Mouse (Mus musculus) forebrain, postnatal 0 days (tissue): ENCODE results near the gene Vps53. TPM values are rescaled to one million over a fixed set of nuclear protein-coding genes. Genes with fewer than 3 reads are reported as not detected.
A peak's percentile ranks its signal among the peaks of the same experiment; 100 is the strongest.

Experiments used
- ATAC-seq: fragments of 200-750 bp; cut with Nextera tagmentation; 2 replicates; pipeline ENCODE4 v1.8.0; 2017; ENCODE audit warnings: mild to moderate bottlenecking, moderate library complexity
- DNase-seq: peaks from one replicate; pipeline ENCODE4 v3.0.0-alpha.2; 2015
- H3K27ac ChIP-seq: fragments of 300-500 bp; sonication (generic); 2 replicates; pipeline ENCODE4 v1.5.1; 2014; ENCODE audit warnings: low read depth, mild to moderate bottlenecking, antibody characterized with exemption, low read length, moderate library complexity, mixed read lengths
- H3K27me3 ChIP-seq: fragments of 300-500 bp; sonication (generic); 2 replicates; pipeline ENCODE4 v1.6.1; 2014; ENCODE audit warnings: mild to moderate bottlenecking, low read length, mixed read lengths; ENCODE audit not compliant: insufficient read depth
- H3K36me3 ChIP-seq: fragments of 300-500 bp; sonication (generic); 2 replicates; pipeline ENCODE4 v1.6.1; 2014; ENCODE audit warnings: mild to moderate bottlenecking, moderate library complexity; ENCODE audit not compliant: insufficient read depth
- H3K4me1 ChIP-seq: fragments of 300-500 bp; sonication (generic); 2 replicates; pipeline ENCODE4 v1.6.1; 2014; ENCODE audit warnings: antibody characterized with exemption; ENCODE audit not compliant: insufficient read depth
- H3K4me2 ChIP-seq: fragments of 300-500 bp; sonication (generic); 2 replicates; pipeline ENCODE4 v1.6.1; 2014; ENCODE audit warnings: low read depth, mild to moderate bottlenecking, moderate library complexity
- H3K4me3 ChIP-seq: fragments of 300-500 bp; sonication (generic); 2 replicates; pipeline ENCODE4 v1.5.1; 2014; ENCODE audit warnings: low read depth, low read length, mixed read lengths
- H3K9ac ChIP-seq: fragments of 300-500 bp; sonication (generic); 2 replicates; pipeline ENCODE4 v1.6.1; 2014; ENCODE audit warnings: mild to moderate bottlenecking
- H3K9me3 ChIP-seq: fragments of 300-500 bp; sonication (generic); 2 replicates; pipeline ENCODE4 v1.6.1; 2016; ENCODE audit warnings: low read length
- CTCF ChIP-seq: sonication (generic); IDR thresholded peaks from 2 replicates; pipeline ENCODE4 v1.5.1; 2016; ENCODE audit warnings: antibody characterized with exemption, control low read depth, low read depth
- WGBS: fragments of 180-500 bp; shearing (Covaris S2); extraction: QIAGEN DNeasy Blood & Tissue Kit; methylation state at CpG from one replicate; pipeline ENCODE4 v1.1.7; 2014; 5-methylcytosine and 5-hydroxymethylcytosine counted together
- polyA plus RNA-seq: library from polyadenylated mRNA; unstranded; fragments of >200 nt; fragmentation: Nextera tagmentation; extraction: Ambion mirVana; gene quantifications from 2 replicates; pipeline ENCODE4 v1.2.1, GENCODE M21; 2015
- total RNA-seq: library from RNA; depleted of rRNA; stranded (reverse); fragments of >200 nt; gene quantifications from 2 replicates; pipeline ENCODE4 v1.2.3, GENCODE M21; 2014

The Vps53 gene
- total and polyA plus RNA-seq, 2 experiments from 2014 or later: 49.4 to 63.2 TPM

DNA sequence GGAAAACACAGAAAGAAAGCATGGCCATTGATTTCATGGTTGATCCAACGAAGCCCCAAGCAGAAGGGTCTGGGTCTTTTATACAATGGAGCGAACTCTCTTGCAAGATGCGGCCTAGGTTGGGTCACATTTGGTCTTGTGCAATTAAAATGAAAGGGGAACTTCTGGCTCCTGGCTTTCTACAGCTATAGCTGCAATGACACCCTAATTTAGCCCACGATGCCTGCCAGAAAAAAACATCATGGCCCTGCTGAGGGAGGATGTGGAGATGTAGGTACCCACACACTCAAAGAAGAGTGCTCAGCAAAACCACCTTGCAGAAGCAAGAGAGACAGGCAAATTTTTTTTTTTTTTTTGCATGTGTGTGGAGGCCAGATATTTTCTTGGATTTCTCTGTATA, 145.6 kb downstream of the Vps53 start:
- H3K9me3 ChIP-seq: no peaks in the 10 kb centered on the region
- H3K27ac ChIP-seq: no peak overlapping the region
- no peak for TF ChIP-seq CTCF
- no peaks in the 10 kb centered on the region for H3K4me1 ChIP-seq
- no peak for ATAC-seq
- no peak overlapping the region for H3K9ac ChIP-seq
- no peak for DNase-seq
- H3K27me3 ChIP-seq: no peaks in the 10 kb centered on the region; the same call in 1 of the 2 replicates
- H3K4me2 ChIP-seq: no peak overlapping the region
- no peaks in the 10 kb centered on the region for H3K36me3 ChIP-seq
- 79% methylated on average over 4 of the region's 4 CpGs for WGBS
- no peak overlapping the region for H3K4me3 ChIP-seq

DNA sequence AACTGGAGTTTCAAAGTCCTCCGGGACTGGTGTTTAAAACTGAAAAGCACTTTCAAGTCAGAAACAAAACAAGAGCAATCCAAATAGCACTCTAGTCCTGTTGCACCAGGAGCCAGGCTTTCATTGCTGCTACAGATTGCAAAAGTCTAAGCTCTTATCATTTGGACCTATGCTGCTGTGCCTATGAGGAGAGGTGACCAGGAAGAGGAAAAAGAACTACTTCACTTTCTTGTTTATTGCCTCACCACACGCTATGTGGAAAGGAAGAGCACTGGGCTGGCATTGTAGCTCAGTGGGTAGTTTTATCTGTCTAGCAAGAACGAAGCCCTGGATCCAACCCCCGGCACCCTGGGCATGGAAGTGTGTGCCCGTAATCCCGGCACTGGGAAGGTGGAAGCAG, 146.1 kb downstream of the Vps53 start:
- Histone ChIP-seq H3K4me1 (no peaks in the 10 kb centered on the region), H3K4me2 (no peak overlapping the region), H3K36me3 (no peaks in the 10 kb centered on the region), H3K27me3 (no peaks in the 10 kb centered on the region; the same call in 1 of the 2 replicates), H3K9me3 (no peaks in the 10 kb centered on the region), H3K4me3 (no peak overlapping the region), H3K9ac (no peak overlapping the region), H3K27ac (no peak overlapping the region)
- TF ChIP-seq CTCF: no peak
- no peak for DNase-seq
- no peak for ATAC-seq
- 85% methylated on average over 6 of the region's 6 CpGs for WGBS

DNA sequence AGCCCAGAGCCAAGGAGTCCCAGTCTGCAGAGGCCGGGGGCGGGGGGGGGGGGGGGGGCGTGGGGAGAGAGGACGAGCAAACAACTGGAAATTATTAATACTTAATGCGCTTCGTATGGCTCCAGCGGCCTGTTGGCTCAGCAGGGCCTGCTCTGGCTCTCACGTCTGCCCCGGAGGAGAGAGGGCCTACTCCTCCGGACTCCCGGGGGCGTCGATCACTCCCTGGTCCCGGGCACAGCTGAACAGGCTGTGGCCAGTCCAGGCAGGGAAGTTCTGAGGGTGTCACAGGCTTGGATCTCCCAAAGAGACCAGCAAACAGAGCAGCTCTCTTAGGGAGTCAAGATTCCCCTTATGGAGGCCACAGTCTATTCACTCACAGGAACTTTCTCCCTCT, 151.4 kb downstream of the Vps53 start:
- 3% methylated on average over 12 of the region's 14 CpGs for WGBS

DNA sequence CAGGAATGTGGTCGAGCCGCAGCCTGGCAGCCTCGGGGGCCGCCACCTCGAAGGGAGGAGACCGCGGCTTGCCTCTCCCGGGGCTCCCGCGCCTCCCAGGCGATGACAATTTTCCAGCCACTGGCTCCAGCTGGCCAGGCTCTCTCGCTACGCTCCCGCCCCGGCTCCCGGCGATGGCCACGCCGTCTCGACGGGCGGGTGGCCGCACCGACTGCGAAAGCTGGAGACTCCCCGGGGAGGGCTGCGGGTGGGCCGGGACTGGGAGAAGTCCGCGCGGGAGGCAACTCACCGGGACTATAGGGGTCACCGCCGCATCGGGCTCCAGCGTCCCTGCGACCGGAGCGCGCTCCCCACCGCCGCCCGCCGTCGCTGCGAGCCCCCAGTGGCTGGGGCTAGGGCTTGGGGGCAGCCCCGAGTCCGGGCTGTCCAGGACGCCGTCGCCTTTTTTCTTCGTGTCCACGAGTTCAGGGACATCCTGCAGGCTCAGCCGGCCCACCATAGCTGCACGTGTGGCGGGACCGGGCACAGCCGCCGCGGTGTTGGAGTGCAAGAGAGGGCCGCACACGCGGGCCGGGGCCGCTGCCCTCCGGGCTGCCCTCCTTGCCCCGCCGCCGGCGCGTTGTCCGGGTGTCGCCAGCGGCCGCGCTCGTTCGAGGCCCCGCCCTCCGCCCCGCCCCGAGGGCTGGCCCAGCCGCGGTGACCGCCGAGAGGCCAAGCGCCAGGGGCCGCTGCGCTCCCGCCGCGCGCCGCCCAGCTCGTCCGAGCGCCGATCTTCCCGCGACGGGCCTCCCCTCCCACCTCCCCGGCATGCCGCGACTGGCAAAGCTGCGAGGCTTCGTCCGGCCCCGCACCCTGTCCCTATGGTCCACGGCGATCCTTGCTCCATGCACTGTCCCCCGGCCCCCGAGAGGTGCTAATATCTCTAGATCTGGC, 152.0 kb downstream of the Vps53 start, which contains the start of gene Rflnb:
Gene Rflnb, minus strand, starts transcription at position 644 of the 933 bp plus-strand sequence.
- H3K9me3 ChIP-seq: no peaks in the 10 kb centered on the region
- DNase-seq: peak; percentile 60
- 0 out of 2 replicates have a peak, but pooled peaks have one; percentile 21 for TF ChIP-seq CTCF
- H3K36me3 ChIP-seq: no peaks in the 10 kb centered on the region
- no peak within 1 kb of the TSS for H3K27ac ChIP-seq
- H3K9ac ChIP-seq: peak within 1 kb of the TSS; percentile 60
- peak within 1 kb of the TSS; percentile 90 for H3K4me2 ChIP-seq
- no peaks in the 10 kb centered on the region for H3K4me1 ChIP-seq
- peak; percentile 82 for ATAC-seq
- H3K4me3 ChIP-seq: peak within 1 kb of the TSS; percentile 52
- WGBS: 2% methylated on average over 93 of the region's 112 CpGs
- peaks cover 9% of the 10 kb centered on the region for H3K27me3 ChIP-seq

More for the DNA sequence above, 151.4 kb downstream of the Vps53 start:
- ATAC-seq: peak; percentile 11; the same call in 1 of the 2 replicates
- no peak overlapping the region for H3K27ac ChIP-seq
- H3K36me3 ChIP-seq: no peaks in the 10 kb centered on the region
- H3K4me3 ChIP-seq: peak overlapping the region; percentile 52
- no peaks in the 10 kb centered on the region for H3K4me1 ChIP-seq
- peaks cover 9% of the 10 kb centered on the region for H3K27me3 ChIP-seq
- H3K9ac ChIP-seq: peak overlapping the region; percentile 60
- no peak for TF ChIP-seq CTCF
- no peak for DNase-seq
- H3K4me2 ChIP-seq: peak overlapping the region; percentile 90
- no peaks in the 10 kb centered on the region for H3K9me3 ChIP-seq

DNA sequence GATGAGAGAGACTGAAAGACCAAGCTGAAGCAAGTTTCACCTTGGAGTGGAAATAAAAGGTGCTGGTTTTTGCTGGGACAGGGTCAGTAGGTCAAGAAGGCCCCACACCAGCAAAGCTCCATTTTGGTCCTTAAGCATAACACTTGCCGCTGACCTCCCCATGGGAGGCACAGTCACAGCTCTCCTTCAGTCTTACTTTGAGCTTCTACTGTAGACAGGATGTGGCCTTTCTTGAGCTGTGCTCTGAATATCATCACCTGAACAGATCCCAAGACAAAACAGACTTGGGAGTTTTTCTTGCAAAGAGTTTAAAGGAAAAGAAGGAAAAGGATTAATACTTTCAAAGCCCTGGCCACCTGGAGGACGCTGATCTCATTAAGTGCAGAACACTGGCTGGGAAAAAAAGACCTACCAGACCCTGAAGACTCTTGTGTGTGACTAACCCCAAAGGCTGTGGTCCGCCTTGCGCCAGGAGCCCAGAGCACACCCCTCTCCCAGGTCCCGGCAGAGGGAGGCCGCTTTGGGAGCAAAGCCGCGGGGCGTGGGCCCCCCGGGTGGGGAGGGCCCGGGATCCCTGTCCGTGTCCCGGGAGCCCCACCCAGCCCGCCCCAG, 152.8 kb downstream of the Vps53 start:
- Histone ChIP-seq H3K4me1 (no peaks in the 10 kb centered on the region), H3K9me3 (no peaks in the 10 kb centered on the region), H3K27me3 (peaks cover 9% of the 10 kb centered on the region), H3K27ac (no peak overlapping the region), H3K9ac (peak overlapping the region; percentile 60), H3K4me3 (peak overlapping the region; percentile 52), H3K4me2 (peak overlapping the region; percentile 90), H3K36me3 (no peaks in the 10 kb centered on the region)
- no peak for TF ChIP-seq CTCF
- ATAC-seq (no peak; the same call in 1 of the 2 replicates), DNase-seq (peak; percentile 11)
- WGBS: 5% methylated on average over 11 of the region's 14 CpGs

DNA sequence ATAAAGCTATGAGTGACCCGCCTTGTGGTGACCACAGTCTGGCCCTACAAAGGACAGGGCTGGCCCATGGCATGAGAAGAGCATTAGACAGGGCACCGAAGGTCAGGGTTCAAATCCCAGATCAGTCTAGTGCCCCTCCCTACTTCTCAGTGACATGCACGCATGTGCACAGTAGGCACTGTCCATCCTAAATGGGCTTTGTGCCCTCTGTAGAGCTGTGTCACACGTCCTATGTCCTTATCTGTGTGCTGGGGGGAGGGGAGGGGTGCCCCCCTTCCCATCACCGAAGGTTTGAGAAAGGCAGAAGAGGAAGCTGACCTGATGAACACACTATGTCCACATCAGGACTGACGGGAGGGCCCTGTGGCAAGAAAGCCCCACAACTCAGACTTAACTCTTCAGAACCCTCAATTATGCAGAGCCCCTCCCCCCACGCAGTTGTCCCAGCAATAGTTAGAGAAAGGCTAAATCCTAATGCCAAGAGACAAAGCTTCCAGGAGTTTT, 154.3 kb downstream of the Vps53 start:
- DNase-seq (no peak), ATAC-seq (no peak)
- H3K4me3 ChIP-seq: no peak overlapping the region
- H3K9ac ChIP-seq: no peak overlapping the region
- 65% methylated on average over 7 of the region's 7 CpGs for WGBS
- no peak overlapping the region for H3K27ac ChIP-seq
- H3K9me3 ChIP-seq: no peaks in the 10 kb centered on the region
- no peaks in the 10 kb centered on the region for H3K4me1 ChIP-seq
- no peaks in the 10 kb centered on the region for H3K36me3 ChIP-seq
- TF ChIP-seq CTCF: no peak
- H3K4me2 ChIP-seq: no peak overlapping the region
- H3K27me3 ChIP-seq: peaks cover 9% of the 10 kb centered on the region

DNA sequence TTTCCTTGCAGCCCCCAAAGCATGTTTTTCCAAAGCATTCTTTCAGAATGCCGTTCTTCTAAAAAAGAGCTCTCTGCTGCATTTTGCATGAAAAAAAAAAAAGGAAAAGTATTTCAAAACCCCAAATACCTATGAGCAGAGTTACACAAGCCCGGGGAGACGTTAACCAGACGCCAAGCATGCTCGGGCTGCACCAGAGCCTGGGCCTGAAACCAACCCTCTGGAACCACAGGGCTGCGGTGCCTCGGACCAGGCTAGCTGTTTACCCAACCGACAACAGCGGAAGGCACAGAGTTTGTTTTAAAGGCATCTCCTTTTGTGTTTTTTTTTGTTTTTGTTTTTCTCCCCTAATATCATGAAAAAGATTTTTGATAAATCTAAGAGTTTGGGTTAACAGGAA, 158.5 kb downstream of the Vps53 start:
- Histone ChIP-seq H3K4me3 (no peak overlapping the region), H3K27me3 (no peaks in the 10 kb centered on the region), H3K9me3 (no peaks in the 10 kb centered on the region), H3K9ac (no peak overlapping the region), H3K27ac (no peak overlapping the region), H3K4me2 (no peak overlapping the region), H3K4me1 (no peaks in the 10 kb centered on the region), H3K36me3 (no peaks in the 10 kb centered on the region)
- ATAC-seq (no peak), DNase-seq (no peak)
- TF ChIP-seq CTCF: no peak
- 80% methylated on average over 9 of the region's 9 CpGs for WGBS
